Mouse (Mus musculus) kidney, postnatal 4 days (tissue): ENCODE measurements at regions not wholly inside any gene's neighbourhood (a gene's known extent, or its start where the extent isn't known, plus 50 kb on each side); places are given as distances from the start of the nearest gene placed in this dataset.
"Not testable (repeated sequence)": the region's sequence is repeated elsewhere in the genome, so short reads cannot be mapped to it uniquely, and the experiment has no call there.

Experiments
- DNase-seq, 2 experiments: peaks; one replicate each; pipeline ENCODE4 v3.0.0; 2021; ENCODE audit warnings: mixed read lengths in 2 of 2

GRCm38 (mm10) chr6:102005627-102006026 lies 567.3 kb downstream of the Cntn3 start:
- no peak for DNase-seq

DNA sequence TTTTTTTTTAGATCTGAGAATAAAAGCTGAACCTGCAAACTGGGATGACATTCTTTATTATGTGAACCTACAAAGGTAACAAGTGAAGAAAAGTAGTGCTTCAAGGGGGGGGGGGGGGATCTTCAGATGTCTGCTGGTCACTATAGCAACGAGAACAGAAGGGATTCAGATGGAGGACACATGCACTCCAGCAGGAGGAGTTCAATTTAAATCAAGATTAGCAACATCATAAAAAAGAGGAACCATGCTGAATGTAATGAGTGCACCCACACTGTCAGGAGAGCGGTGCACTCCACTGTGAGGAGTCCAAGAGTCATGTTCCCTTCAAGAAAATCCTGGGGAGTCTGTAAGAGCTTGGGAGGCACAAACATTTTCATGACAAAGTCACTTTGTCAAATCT lies 574.7 kb downstream of the Cntn3 start:
- no peak for DNase-seq

GRCm38 (mm10) chr6:101997629-101998028 lies 575.3 kb downstream of the Cntn3 start:
- no peak for DNase-seq

DNA sequence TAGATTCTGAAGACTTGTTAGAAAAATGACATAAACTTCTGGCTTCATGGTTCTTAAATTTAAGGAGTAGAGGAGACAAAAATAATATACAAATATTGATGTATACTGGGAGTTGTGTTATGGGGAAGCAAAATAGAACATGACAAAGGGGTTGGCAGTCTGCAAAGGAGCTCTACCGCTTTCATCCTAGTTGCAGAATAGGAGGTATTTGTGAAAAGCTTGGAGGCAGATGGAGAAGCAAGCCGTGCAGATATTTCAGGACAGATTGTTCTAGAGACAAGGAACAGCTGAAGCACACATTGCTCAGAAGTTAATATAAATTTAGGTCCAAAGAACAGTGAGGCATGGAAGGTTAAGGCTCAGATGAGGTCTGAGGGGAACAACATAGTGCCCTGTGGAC lies 580.1 kb downstream of the Cntn3 start:
- no peak for DNase-seq

DNA sequence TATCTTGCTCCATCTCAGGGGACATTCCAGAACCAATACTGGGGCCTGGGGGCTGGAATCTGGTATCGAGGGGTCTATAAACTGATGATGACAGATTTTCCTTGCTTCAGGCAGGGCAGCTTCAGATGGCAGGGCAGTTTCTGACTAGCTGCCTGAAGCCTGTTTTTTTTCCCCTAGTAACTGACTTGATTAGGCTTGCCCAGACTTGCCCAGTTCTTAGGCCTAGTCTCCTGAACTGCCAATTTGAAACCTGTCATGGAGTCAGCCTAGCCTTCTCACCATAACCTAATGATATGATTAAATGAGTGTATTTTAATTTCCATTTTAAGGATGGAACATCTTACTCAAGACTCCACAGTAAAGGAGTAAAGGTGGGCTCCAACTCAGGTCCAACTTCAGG lies 591.2 kb downstream of the Cntn3 start:
- DNase-seq, result no peak

DNA sequence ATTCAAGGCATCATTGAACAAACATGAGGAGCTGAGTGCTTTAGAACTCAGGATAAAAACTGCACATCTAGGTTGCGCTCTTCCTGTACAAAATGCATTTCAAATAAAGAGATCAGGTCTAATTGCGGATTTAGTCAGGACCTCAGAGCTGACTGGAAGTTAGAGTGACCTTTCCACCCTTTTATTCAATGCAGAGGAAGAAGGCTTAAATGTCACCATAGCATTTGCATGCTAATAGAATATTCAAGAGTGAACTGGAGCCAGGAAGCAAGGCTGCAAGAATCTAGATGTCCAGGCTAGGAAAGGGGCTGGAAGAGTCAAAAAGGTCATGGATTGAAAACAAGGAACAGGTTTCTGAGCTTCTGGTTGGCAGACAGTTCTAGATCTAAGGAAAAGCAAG lies 593.7 kb downstream of the Cntn3 start:
- DNase-seq, result no peak

GRCm38 (mm10) chr6:101964941-101965340 lies 587.2 kb upstream of the Pdzrn3 start:
- DNase-seq, result no peak

GRCm38 (mm10) chr6:101961476-101961875 lies 583.8 kb upstream of the Pdzrn3 start:
- DNase-seq, result not testable (repeated sequence)

DNA sequence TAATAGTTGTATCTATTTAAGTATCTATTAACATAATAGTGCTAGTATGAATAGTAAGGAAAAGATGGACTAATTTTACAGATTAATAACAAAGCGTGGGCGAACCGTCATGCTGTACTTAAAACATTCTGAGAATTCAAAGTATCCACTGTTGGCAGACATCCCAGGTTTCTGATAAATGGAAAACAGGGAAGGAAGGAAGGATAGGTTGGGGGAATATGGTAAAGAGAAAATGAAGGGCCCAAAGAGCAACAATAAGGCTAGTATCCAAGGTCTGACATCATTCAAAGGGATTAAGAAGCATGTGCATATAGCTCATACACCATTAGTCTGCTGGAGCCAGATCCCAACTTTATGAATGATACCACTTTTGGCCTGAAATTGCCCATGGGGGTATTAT lies 572.0 kb upstream of the Pdzrn3 start:
- no peak for DNase-seq

DNA sequence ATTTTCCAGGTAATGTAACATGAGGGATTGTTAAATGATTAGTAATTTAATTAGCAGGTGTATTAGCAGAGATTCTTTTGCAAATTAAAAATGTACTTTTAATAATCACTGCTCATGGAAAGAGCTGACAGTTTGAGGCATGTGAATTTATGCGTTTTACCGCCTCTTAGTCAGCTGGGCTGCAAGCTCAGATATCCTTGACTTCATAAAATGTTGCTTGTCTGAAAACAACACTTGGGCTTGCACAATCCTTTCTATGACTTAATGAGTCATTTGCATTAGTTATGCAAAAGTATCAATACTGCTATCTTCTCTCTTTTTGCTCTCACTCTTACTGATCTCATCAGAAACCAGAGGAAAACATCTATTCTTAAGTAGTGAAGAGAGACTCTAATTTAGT lies 571.3 kb upstream of the Pdzrn3 start:
- DNase-seq, result no peak

DNA sequence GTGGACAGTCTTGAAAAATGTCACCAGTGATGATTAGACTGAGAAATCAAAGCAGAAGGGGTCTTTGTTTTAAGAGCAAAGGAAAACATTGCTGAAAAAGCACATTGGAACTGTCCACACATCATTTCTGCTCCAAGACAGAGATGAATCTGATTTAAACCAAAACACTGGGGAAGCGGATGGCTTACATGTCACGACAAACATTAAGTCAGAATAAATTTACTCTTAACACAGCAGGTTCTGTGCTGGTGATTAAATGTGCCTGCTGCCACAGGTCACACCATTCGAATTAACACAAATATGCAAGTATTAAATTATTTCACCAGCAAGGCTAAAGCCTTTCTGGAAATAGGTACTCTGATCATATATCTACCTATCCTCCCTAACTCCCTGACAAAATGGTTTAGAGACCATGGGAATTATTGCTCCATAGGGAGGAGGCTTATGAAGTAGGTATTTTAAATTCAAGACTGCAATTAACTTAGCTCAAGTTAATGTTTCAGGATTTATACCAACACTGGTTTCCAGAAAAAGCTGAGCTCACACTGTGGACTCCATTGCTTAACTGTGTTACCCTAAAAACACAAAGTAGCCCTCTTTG lies 562.7 kb upstream of the Pdzrn3 start:
- DNase-seq, result no peak

GRCm38 (mm10) chr6:101938393-101938985 lies 560.8 kb upstream of the Pdzrn3 start:
- DNase-seq, result no peak

- DNase-seq, result no peak
Observed at GRCm38 (mm10) chr6:101937467-101938392, 560.0 kb upstream of the Pdzrn3 start.

- no peak for DNase-seq
Observed at GRCm38 (mm10) chr6:101931768-101932167, 554.1 kb upstream of the Pdzrn3 start.

DNA sequence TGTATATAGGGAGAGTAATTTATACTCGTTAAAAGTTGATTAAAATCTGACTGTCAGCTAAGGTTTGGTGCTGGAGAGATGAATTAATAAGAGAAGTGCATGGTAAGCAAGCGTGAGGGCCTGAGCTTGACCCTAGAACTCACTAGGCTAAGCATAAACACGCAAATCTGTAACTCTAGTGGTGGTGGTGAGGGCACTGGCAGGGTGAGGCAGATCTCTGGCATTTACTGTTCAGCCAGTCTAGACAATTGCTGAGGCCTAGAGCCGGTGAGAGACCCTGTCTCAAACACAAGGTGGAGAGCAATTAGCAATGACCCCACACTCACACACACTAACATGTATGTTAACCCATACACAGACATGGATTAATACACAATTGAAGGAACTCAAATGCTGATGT lies 544.0 kb upstream of the Pdzrn3 start:
- no peak for DNase-seq

- peak; percentile 10 to 30 for DNase-seq
Observed at GRCm38 (mm10) chr6:101921186-101921585, 543.5 kb upstream of the Pdzrn3 start.

DNA sequence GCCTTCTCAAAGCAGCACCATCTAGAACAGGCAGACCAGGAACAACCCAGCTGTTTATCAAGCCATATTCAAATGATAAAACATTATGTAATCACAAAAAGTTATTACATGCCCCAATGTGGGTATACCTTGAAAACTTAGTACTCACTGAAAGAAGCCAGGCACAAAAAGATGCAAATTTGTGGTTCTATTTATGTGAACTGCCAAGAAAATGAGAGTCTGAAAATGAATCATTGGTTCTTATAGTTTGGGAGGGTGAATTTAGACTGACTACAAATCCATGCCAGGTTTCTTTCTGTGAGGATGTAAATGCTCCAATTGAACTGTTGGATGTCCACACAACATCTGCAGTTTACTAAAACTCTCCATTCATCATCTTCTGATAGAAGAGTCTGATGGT lies 541.2 kb upstream of the Pdzrn3 start:
- DNase-seq, result no peak

DNA sequence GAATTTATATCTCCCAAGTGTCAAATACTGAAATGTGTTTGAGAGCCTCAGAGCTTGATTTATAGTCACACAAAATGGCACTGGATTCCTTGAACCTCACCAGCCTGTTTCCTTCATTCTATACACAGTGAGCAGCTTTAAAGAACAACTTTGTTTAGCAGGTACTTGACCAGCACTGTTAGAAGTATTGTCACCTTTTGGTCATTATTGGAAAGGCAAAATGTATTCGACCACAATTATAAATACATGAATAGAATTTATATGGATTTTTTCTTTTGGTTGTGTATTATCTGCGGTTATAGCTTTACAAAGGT lies 527.3 kb upstream of the Pdzrn3 start:
- no peak for DNase-seq

DNA sequence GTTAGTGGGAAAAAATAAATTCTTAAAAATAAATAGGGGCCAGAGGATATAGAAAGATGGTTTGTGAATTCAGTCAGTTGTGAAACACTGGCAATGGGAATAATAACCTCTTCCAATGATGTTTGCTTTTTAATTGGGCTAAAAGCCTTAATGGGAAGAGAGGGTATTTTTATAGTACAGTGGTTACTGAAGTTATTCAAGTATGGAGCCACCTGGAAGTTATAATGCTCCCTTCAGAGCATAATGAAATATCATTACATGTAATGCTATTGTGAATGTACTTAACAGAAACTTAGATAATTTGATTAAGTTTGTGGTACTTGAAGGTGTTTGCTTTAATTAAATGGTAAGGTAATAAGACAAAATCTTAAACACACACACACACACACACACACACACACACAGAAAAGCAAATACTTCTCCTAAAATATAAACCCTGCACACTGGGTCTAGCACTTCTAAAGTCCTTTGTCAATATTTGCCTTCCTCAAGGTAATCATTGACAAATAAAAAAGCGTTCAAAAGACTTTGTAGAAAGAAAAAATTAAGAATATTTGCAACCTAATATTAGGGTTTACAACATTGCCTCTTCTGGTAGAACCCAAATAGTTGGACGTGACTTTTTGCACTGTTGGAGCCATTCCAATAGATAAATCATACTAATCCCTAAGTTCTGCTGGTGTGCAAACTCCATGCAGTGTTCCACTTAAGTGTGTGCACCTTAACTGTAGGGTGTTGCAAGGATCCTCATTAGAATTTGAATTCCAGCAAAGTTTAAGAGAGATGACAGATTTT lies 526.7 kb upstream of the Pdzrn3 start:
- DNase-seq, result no peak

DNA sequence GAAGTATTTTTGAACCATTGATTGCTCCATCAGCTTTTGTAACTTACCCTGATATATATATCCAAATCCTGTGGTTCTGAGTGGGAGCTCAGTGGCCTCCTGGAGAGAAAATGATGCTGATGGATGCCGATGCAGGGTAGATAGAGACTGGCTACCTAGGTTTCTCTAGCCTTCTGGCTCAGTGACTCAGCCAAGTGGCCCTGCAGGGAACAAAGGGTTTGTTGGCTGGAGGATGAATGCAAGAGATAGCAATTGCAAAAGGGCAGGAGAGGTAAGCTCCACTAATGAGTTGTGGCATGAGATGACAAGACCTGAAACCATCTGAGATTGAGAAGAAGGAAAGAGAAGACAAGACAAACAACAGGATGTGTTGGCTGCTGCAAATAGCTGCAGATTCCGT lies 524.6 kb upstream of the Pdzrn3 start:
- DNase-seq, result no peak

DNA sequence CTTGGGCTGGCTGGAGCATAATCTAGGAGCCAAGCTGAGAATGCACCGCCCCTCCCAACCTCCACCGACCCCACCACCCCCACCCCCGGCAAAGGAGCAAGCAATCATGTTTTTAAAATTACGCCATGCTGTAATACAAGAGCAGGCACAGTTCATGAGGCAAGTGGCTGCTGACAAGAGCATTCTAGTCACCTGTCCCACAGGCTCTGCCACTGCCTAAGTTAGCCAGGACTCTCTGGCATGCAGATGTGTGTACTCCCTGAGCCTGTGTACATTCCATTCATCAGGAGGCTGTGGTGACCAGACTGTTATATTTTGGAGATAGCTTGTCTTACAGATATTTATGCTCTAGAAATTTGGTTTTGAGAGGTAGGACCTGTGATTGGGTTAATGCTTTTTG lies 520.8 kb upstream of the Pdzrn3 start:
- DNase-seq, result no peak

DNA sequence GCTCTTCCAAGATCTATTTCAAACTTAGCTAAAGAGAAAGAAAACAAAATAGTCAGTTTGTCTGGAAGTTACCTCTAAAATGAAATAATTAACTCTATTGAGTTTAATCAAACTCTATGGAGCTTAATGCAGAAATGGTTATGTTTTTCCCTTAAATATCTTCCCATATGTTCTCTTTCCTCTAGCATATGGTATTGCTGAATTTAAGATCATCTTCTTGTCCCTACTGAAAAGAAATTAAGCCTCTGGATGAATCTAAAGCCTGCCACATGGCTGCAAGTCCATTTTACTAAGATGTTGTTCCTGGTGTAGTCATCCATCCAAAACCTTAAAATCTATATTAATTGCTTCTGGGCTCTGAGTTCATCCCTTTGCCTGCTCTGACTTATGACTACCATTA lies 513.0 kb upstream of the Pdzrn3 start:
- no peak for DNase-seq

DNA sequence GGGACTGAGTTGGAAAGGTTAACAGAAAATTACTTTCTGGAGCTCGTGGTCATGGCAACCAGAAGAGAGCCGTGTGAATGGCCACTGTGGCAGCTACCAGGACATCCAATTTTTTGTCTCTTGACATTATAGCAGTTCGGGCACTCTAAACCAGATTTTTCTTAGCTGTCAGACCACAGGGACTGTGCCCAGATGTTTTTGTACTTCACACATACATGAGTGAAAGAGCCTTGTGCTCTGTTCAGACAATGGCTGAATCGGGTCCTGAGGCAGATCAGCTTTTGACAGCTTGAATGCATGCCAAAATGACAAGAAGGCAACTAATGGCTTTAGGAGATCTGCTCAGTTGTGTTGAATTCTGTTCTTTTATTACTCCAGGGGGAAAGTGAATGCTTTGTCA lies 505.2 kb upstream of the Pdzrn3 start:
- no peak for DNase-seq
